Mouse (Mus musculus) myocyte (in vitro differentiated cells): ENCODE data around the gene Rbm6. TPM values are rescaled to one million over a fixed set of nuclear protein-coding genes. Genes with fewer than 3 reads are reported as not detected.

Source experiments
- H3K27me3 ChIP-seq: one replicate; pipeline ENCODE4 v1.6.1; 2011; ENCODE audit not compliant: control insufficient read depth, insufficient read depth, insufficient read length
- H3K36me3 ChIP-seq: one replicate; pipeline ENCODE4 v1.6.1; 2011; ENCODE audit not compliant: control insufficient read depth, insufficient read depth
- H3K4me2 ChIP-seq: one replicate; pipeline ENCODE4 v1.6.1; 2011; ENCODE audit warnings: low read depth, control low read depth
- H3K4me3 ChIP-seq: one replicate; pipeline ENCODE4 v1.5.1; 2011; ENCODE audit warnings: mild to moderate bottlenecking, control low read depth, moderate library complexity
- H3K79me2 ChIP-seq: one replicate; pipeline ENCODE4 v1.6.1; 2011; ENCODE audit not compliant: control insufficient read depth, insufficient read depth
- H3ac ChIP-seq: one replicate; pipeline ENCODE4 v1.6.1; 2011; ENCODE audit not compliant: control insufficient read depth, insufficient read length
- CEBPB ChIP-seq: IDR thresholded peaks from 2 replicates; pipeline ENCODE4 v1.6.1; 2011; ENCODE audit warnings: mild to moderate bottlenecking, moderate library complexity; ENCODE audit not compliant: poor library complexity, insufficient read depth, severe bottlenecking
- E2F4 ChIP-seq: IDR thresholded peaks from one replicate; pipeline ENCODE4 v1.6.1; 2011; ENCODE audit warnings: mild to moderate bottlenecking, control low read depth, moderate library complexity; ENCODE audit not compliant: insufficient read depth
- MAX ChIP-seq: IDR thresholded peaks from one replicate; pipeline ENCODE4 v1.6.1; 2011; ENCODE audit warnings: low read depth, mild to moderate bottlenecking, control low read depth
- MYOD1 ChIP-seq, 3 experiments: IDR thresholded peaks; one replicate each; pipeline ENCODE4 v1.6.1; 2011; ENCODE audit warnings: control low read depth in 2 of 3, low read depth in 2 of 3, mild to moderate bottlenecking in 2 of 3, moderate library complexity in 1 of 3; ENCODE audit not compliant: insufficient read length in 2 of 3, control insufficient read depth in 1 of 3
- MYOG ChIP-seq, 3 experiments: IDR thresholded peaks; one replicate each; pipeline ENCODE4 v1.6.1; 2011; ENCODE audit warnings: control low read depth in 2 of 3, low read depth in 2 of 3, mild to moderate bottlenecking in 2 of 3; ENCODE audit not compliant: insufficient read length in 2 of 3, control insufficient read depth in 1 of 3, insufficient read depth in 1 of 3
- POLR2A ChIP-seq: IDR thresholded peaks from one replicate; pipeline ENCODE4 v1.6.1; 2011; ENCODE audit warnings: low read depth, mild to moderate bottlenecking, control low read depth, moderate library complexity; ENCODE audit not compliant: insufficient read length
- POLR2AphosphoS2 ChIP-seq: IDR thresholded peaks from one replicate; pipeline ENCODE4 v1.6.1; 2011; ENCODE audit warnings: low read depth, control low read depth; ENCODE audit not compliant: insufficient read length
- REST ChIP-seq: IDR thresholded peaks from one replicate; pipeline ENCODE4 v1.6.1; 2011; ENCODE audit warnings: mild to moderate bottlenecking, control low read depth, moderate library complexity; ENCODE audit not compliant: insufficient read depth, insufficient read length
- SRF ChIP-seq: IDR thresholded peaks from one replicate; pipeline ENCODE4 v1.6.1; 2011; ENCODE audit warnings: low read depth; ENCODE audit not compliant: control insufficient read depth, insufficient read length
- TCF12 ChIP-seq: IDR thresholded peaks from one replicate; pipeline ENCODE4 v1.6.1; 2011; ENCODE audit warnings: mild to moderate bottlenecking, control low read depth; ENCODE audit not compliant: poor library complexity, insufficient read depth, severe bottlenecking
- TCF3 ChIP-seq: IDR thresholded peaks from one replicate; pipeline ENCODE4 v1.6.1; 2011; ENCODE audit warnings: low read depth, control low read depth; ENCODE audit not compliant: insufficient read length
- USF1 ChIP-seq: IDR thresholded peaks from one replicate; pipeline ENCODE4 v1.6.1; 2011; ENCODE audit warnings: low read depth, mild to moderate bottlenecking, control low read depth, moderate library complexity
- polyA plus RNA-seq: library from polyadenylated mRNA; unstranded; fragments of >200 nt; fragmentation: generic; extraction: Trizol; gene quantifications from one replicate; pipeline ENCODE4 v1.2.1, GENCODE M21; 2012; ENCODE audit warnings: missing spikeins

The Rbm6 gene
- polyA plus RNA-seq, 1 experiment: 10.2 TPM

GRCm38 (mm10) chr9:107858343-107858742 lies 14.7 kb downstream of the Rbm6 start:
- H3K27me3 ChIP-seq: no peaks in the 10 kb centered on the region
- no peak overlapping the region for H3ac ChIP-seq
- no peak overlapping the region for H3K4me3 ChIP-seq
- peaks cover 84% of the 10 kb centered on the region for H3K79me2 ChIP-seq
- no peak for TF ChIP-seq TCF3
- no peak for TF ChIP-seq E2F4
- TF ChIP-seq CEBPB: no peak
- no peak for TF ChIP-seq MAX
- H3K36me3 ChIP-seq: peaks cover 6% of the 10 kb centered on the region
- H3K4me2 ChIP-seq: no peak overlapping the region

GRCm38 (mm10) chr9:107848922-107849321 lies 24.1 kb downstream of the Rbm6 start:
- Histone ChIP-seq H3K36me3 (peaks cover 29% of the 10 kb centered on the region), H3K79me2 (peaks cover 2% of the 10 kb centered on the region), H3K4me2 (no peak overlapping the region), H3K4me3 (no peak overlapping the region), H3ac (no peak overlapping the region), H3K27me3 (no peaks in the 10 kb centered on the region)
- TF ChIP-seq E2F4 (no peak), REST (no peak), POLR2A (no peak), USF1 (no peak), TCF3 (no peak), POLR2AphosphoS2 (no peak), MYOD1 (IDR thresholded peaks at IDR 0.05; ENCODE audit: control insufficient read depth in 1 of 3, insufficient read length in 2 of 3, low read depth in 2 of 3) (no peak), CEBPB (no peak), MAX (no peak), TCF12 (no peak), SRF (no peak), MYOG (IDR thresholded peaks at IDR 0.05; ENCODE audit: control insufficient read depth in 1 of 3, insufficient read depth in 1 of 3, insufficient read length in 2 of 3, low read depth in 2 of 3) (no peak)

- Histone ChIP-seq H3K4me3 (no peak overlapping the region), H3K36me3 (peaks cover 38% of the 10 kb centered on the region), H3K4me2 (no peak overlapping the region), H3ac (no peak overlapping the region), H3K79me2 (no peaks in the 10 kb centered on the region), H3K27me3 (no peaks in the 10 kb centered on the region)
- TF ChIP-seq TCF12 (no peak), POLR2AphosphoS2 (no peak), MYOG (IDR thresholded peaks at IDR 0.05; ENCODE audit: control insufficient read depth in 1 of 3, insufficient read depth in 1 of 3, insufficient read length in 2 of 3, low read depth in 2 of 3) (no peak), TCF3 (no peak), REST (no peak), MYOD1 (IDR thresholded peaks at IDR 0.05; ENCODE audit: control insufficient read depth in 1 of 3, insufficient read length in 2 of 3, low read depth in 2 of 3) (no peak), USF1 (no peak)
These were observed 30.3 kb downstream of the Rbm6 start for GRCm38 (mm10) chr9:107842709-107843108.

- Histone ChIP-seq H3K4me2 (no peak overlapping the region), H3K27me3 (no peaks in the 10 kb centered on the region), H3ac (no peak overlapping the region), H3K36me3 (peaks cover 25% of the 10 kb centered on the region), H3K79me2 (no peaks in the 10 kb centered on the region), H3K4me3 (no peak overlapping the region)
- TF ChIP-seq POLR2A (no peak), USF1 (no peak), SRF (no peak), MAX (no peak), POLR2AphosphoS2 (no peak), CEBPB (no peak), MYOD1 (IDR thresholded peaks at IDR 0.05; ENCODE audit: control insufficient read depth in 1 of 3, insufficient read length in 2 of 3, low read depth in 2 of 3) (no peak), MYOG (IDR thresholded peaks at IDR 0.05; ENCODE audit: control insufficient read depth in 1 of 3, insufficient read depth in 1 of 3, insufficient read length in 2 of 3, low read depth in 2 of 3) (no peak), TCF12 (no peak), REST (no peak), TCF3 (no peak), E2F4 (no peak)
These were observed 34.2 kb downstream of the Rbm6 start for GRCm38 (mm10) chr9:107838869-107839268.

- Histone ChIP-seq H3K79me2 (no peaks in the 10 kb centered on the region), H3K4me3 (no peak overlapping the region), H3K36me3 (peaks cover 26% of the 10 kb centered on the region), H3ac (no peak overlapping the region), H3K4me2 (peak overlapping the region; percentile 21), H3K27me3 (no peaks in the 10 kb centered on the region)
- TF ChIP-seq CEBPB: peak; percentile 89
- no peak for TF ChIP-seq POLR2AphosphoS2
These were observed 39.2 kb downstream of the Rbm6 start for GRCm38 (mm10) chr9:107833826-107834225.

- no peaks in the 10 kb centered on the region for H3K79me2 ChIP-seq
- no peak for TF ChIP-seq TCF12
- TF ChIP-seq TCF3: no peak
- no peak for TF ChIP-seq MYOD1 (IDR thresholded peaks at IDR 0.05; ENCODE audit: control insufficient read depth in 1 of 3, insufficient read length in 2 of 3, low read depth in 2 of 3)
- no peak for TF ChIP-seq SRF
- no peak for TF ChIP-seq POLR2A
- TF ChIP-seq POLR2AphosphoS2: no peak
- no peak for TF ChIP-seq MYOG (IDR thresholded peaks at IDR 0.05; ENCODE audit: control insufficient read depth in 1 of 3, insufficient read depth in 1 of 3, insufficient read length in 2 of 3, low read depth in 2 of 3)
- peaks cover 19% of the 10 kb centered on the region for H3K36me3 ChIP-seq
- no peaks in the 10 kb centered on the region for H3K27me3 ChIP-seq
- H3K4me2 ChIP-seq: no peak overlapping the region
- H3ac ChIP-seq: no peak overlapping the region
- H3K4me3 ChIP-seq: no peak overlapping the region
These were observed 41.3 kb downstream of the Rbm6 start for GRCm38 (mm10) chr9:107831765-107832164.
